Mouse (Mus musculus): Measurements from ENCODE around the gene Pth2. TPM values are rescaled to one million over a fixed set of nuclear protein-coding genes. Genes with fewer than 3 reads are reported as not detected.
"Not testable (repeated sequence)": the region's sequence is repeated elsewhere in the genome, so short reads cannot be mapped to it uniquely, and the experiment has no call there.

The Pth2 gene
- polyA plus RNA-seq, 1 experiment from 2014 or later: not detected

- 57% methylated on average over 5 of the region's 5 CpGs for WGBS
- no peak overlapping the region for H3K27ac ChIP-seq (ENCODE audit: low read length)
- H3K9ac ChIP-seq (ENCODE audit: low read length): no peak overlapping the region
- H3K4me3 ChIP-seq (ENCODE audit: low read length): no peak overlapping the region
- no peak for ATAC-seq (ENCODE audit: low read depth)
- no peak overlapping the region for H3K4me2 ChIP-seq (ENCODE audit: low read depth, low read length)
- H3K4me1 ChIP-seq (replicated peaks; ENCODE audit: control insufficient read depth, insufficient read depth, low read length): peaks cover 6% of the 10 kb centered on the region
- H3K27me3 ChIP-seq (ENCODE audit: control insufficient read depth, insufficient read depth, low read depth, low read length): peaks cover 75% of the 10 kb centered on the region
- H3K36me3 ChIP-seq (ENCODE audit: control insufficient read depth, insufficient read depth, low read length): peaks cover 2% of the 10 kb centered on the region; the same call in 1 of the 2 replicates
- peaks cover 9% of the 10 kb centered on the region for H3K9me3 ChIP-seq (ENCODE audit: control insufficient read depth, low read length)
Observed at GRCm38 (mm10) chr7:45164833-45165232, 16.0 kb upstream of the Pth2 start.

GRCm38 (mm10) chr7:45165701-45166100 lies 15.1 kb upstream of the Pth2 start:
- Histone ChIP-seq H3K4me2 (ENCODE audit: low read depth, low read length) (no peak overlapping the region), H3K9ac (ENCODE audit: low read length) (no peak overlapping the region), H3K4me3 (ENCODE audit: low read length) (no peak overlapping the region), H3K27ac (ENCODE audit: low read length) (no peak overlapping the region), H3K27me3 (ENCODE audit: control insufficient read depth, insufficient read depth, low read depth, low read length) (peaks cover 79% of the 10 kb centered on the region), H3K4me1 (replicated peaks; ENCODE audit: control insufficient read depth, insufficient read depth, low read length) (peaks cover 6% of the 10 kb centered on the region), H3K9me3 (ENCODE audit: control insufficient read depth, low read length) (peaks cover 17% of the 10 kb centered on the region), H3K36me3 (ENCODE audit: control insufficient read depth, insufficient read depth, low read length) (no peaks in the 10 kb centered on the region)
- 40% methylated on average over 11 of the region's 11 CpGs for WGBS
- no peak for ATAC-seq (ENCODE audit: low read depth)

- no peaks in the 10 kb centered on the region for H3K36me3 ChIP-seq (ENCODE audit: control insufficient read depth, insufficient read depth, low read length)
- no peak for ATAC-seq (ENCODE audit: low read depth)
- peaks cover 6% of the 10 kb centered on the region for H3K4me1 ChIP-seq (replicated peaks; ENCODE audit: control insufficient read depth, insufficient read depth, low read length)
- peaks cover 17% of the 10 kb centered on the region for H3K9me3 ChIP-seq (ENCODE audit: control insufficient read depth, low read length)
- H3K4me2 ChIP-seq (ENCODE audit: low read depth, low read length): no peak overlapping the region
- peaks cover 83% of the 10 kb centered on the region for H3K27me3 ChIP-seq (ENCODE audit: control insufficient read depth, insufficient read depth, low read depth, low read length)
- H3K27ac ChIP-seq (ENCODE audit: low read length): no peak overlapping the region
- 30% methylated on average over 10 of the region's 10 CpGs for WGBS
- H3K4me3 ChIP-seq (ENCODE audit: low read length): no peak overlapping the region
- H3K9ac ChIP-seq (ENCODE audit: low read length): no peak overlapping the region
Observed at GRCm38 (mm10) chr7:45166950-45167401, 13.8 kb upstream of the Pth2 start.

GRCm38 (mm10) chr7:45167761-45168445 lies 12.9 kb upstream of the Pth2 start:
- WGBS: 3% methylated on average over 19 of the region's 19 CpGs
- peaks cover 77% of the 10 kb centered on the region for H3K27me3 ChIP-seq (ENCODE audit: control insufficient read depth, insufficient read depth, low read depth, low read length)
- ATAC-seq (ENCODE audit: low read depth): no peak
- H3K4me1 ChIP-seq (replicated peaks; ENCODE audit: control insufficient read depth, insufficient read depth, low read length): 0 out of 2 replicates have a peak, but pooled peaks cover 2% of the 10 kb centered on the region
- no peaks in the 10 kb centered on the region for H3K36me3 ChIP-seq (ENCODE audit: control insufficient read depth, insufficient read depth, low read length)
- no peak overlapping the region for H3K4me2 ChIP-seq (ENCODE audit: low read depth, low read length)
- H3K4me3 ChIP-seq (ENCODE audit: low read length): no peak overlapping the region
- H3K9ac ChIP-seq (ENCODE audit: low read length): no peak overlapping the region
- H3K9me3 ChIP-seq (ENCODE audit: control insufficient read depth, low read length): peaks cover 17% of the 10 kb centered on the region
- H3K27ac ChIP-seq (ENCODE audit: low read length): no peak overlapping the region

GRCm38 (mm10) chr7:45168656-45169055 lies 12.1 kb upstream of the Pth2 start:
- Histone ChIP-seq H3K27me3 (ENCODE audit: control insufficient read depth, insufficient read depth, low read depth, low read length) (peaks cover 70% of the 10 kb centered on the region), H3K9me3 (ENCODE audit: control insufficient read depth, low read length) (peaks cover 17% of the 10 kb centered on the region), H3K4me1 (replicated peaks; ENCODE audit: control insufficient read depth, insufficient read depth, low read length) (0 out of 2 replicates have a peak, but pooled peaks cover 2% of the 10 kb centered on the region), H3K4me2 (ENCODE audit: low read depth, low read length) (no peak overlapping the region), H3K36me3 (ENCODE audit: control insufficient read depth, insufficient read depth, low read length) (no peaks in the 10 kb centered on the region), H3K27ac (ENCODE audit: low read length) (no peak overlapping the region), H3K9ac (ENCODE audit: low read length) (no peak overlapping the region), H3K4me3 (ENCODE audit: low read length) (no peak overlapping the region)
- 7% methylated on average over 24 of the region's 24 CpGs for WGBS
- ATAC-seq (ENCODE audit: low read depth): no peak

- no peak for ATAC-seq (ENCODE audit: low read depth)
- WGBS: 85% methylated on average over 3 of the region's 3 CpGs
- Histone ChIP-seq H3K9me3 (ENCODE audit: control insufficient read depth, low read length) (peaks cover 17% of the 10 kb centered on the region), H3K4me1 (replicated peaks; ENCODE audit: control insufficient read depth, insufficient read depth, low read length) (no peaks in the 10 kb centered on the region), H3K27ac (ENCODE audit: low read length) (no peak overlapping the region), H3K27me3 (ENCODE audit: control insufficient read depth, insufficient read depth, low read depth, low read length) (peaks cover 68% of the 10 kb centered on the region), H3K36me3 (ENCODE audit: control insufficient read depth, insufficient read depth, low read length) (no peaks in the 10 kb centered on the region), H3K9ac (ENCODE audit: low read length) (no peak overlapping the region), H3K4me2 (ENCODE audit: low read depth, low read length) (no peak overlapping the region), H3K4me3 (ENCODE audit: low read length) (no peak overlapping the region)
Observed at GRCm38 (mm10) chr7:45169495-45169894, 11.3 kb upstream of the Pth2 start.

GRCm38 (mm10) chr7:45172974-45173373 lies 7.8 kb upstream of the Pth2 start:
- H3K9me3 ChIP-seq (ENCODE audit: control insufficient read depth, low read length): peaks cover 17% of the 10 kb centered on the region
- no peak overlapping the region for H3K27ac ChIP-seq (ENCODE audit: low read length)
- no peak for ATAC-seq (ENCODE audit: low read depth)
- no peaks in the 10 kb centered on the region for H3K36me3 ChIP-seq (ENCODE audit: control insufficient read depth, insufficient read depth, low read length)
- peaks cover 68% of the 10 kb centered on the region for H3K27me3 ChIP-seq (ENCODE audit: control insufficient read depth, insufficient read depth, low read depth, low read length)
- no peak overlapping the region for H3K4me2 ChIP-seq (ENCODE audit: low read depth, low read length)
- H3K9ac ChIP-seq (ENCODE audit: low read length): no peak overlapping the region
- 0 out of 2 replicates have a peak, but pooled peaks cover 3% of the 10 kb centered on the region for H3K4me1 ChIP-seq (replicated peaks; ENCODE audit: control insufficient read depth, insufficient read depth, low read length)
- 53% methylated on average over 7 of the region's 7 CpGs for WGBS
- H3K4me3 ChIP-seq (ENCODE audit: low read length): no peak overlapping the region

- H3K4me1 ChIP-seq (replicated peaks; ENCODE audit: control insufficient read depth, insufficient read depth, low read length); H3K4me3 ChIP-seq (ENCODE audit: low read length); H3K36me3 ChIP-seq (ENCODE audit: control insufficient read depth, insufficient read depth, low read length); H3K27ac ChIP-seq (ENCODE audit: low read length); H3K4me2 ChIP-seq (ENCODE audit: low read depth, low read length); H3K9ac ChIP-seq (ENCODE audit: low read length); ATAC-seq (ENCODE audit: low read depth): not testable (repeated sequence)
- Histone ChIP-seq H3K9me3 (ENCODE audit: control insufficient read depth, low read length) (peaks cover 17% of the 10 kb centered on the region), H3K27me3 (ENCODE audit: control insufficient read depth, insufficient read depth, low read depth, low read length) (peaks cover 68% of the 10 kb centered on the region)
- 87% methylated on average over 1 of the region's 1 CpGs for WGBS
Observed at GRCm38 (mm10) chr7:45173772-45174171, 7.0 kb upstream of the Pth2 start.

GRCm38 (mm10) chr7:45174567-45175280 lies 6.1 kb upstream of the Pth2 start:
- H3K9ac ChIP-seq (ENCODE audit: low read length): no peak overlapping the region
- no peak overlapping the region for H3K4me2 ChIP-seq (ENCODE audit: low read depth, low read length)
- H3K27me3 ChIP-seq (ENCODE audit: control insufficient read depth, insufficient read depth, low read depth, low read length): peaks cover 68% of the 10 kb centered on the region
- 0 out of 2 replicates have a peak, but pooled peaks cover 3% of the 10 kb centered on the region for H3K4me1 ChIP-seq (replicated peaks; ENCODE audit: control insufficient read depth, insufficient read depth, low read length)
- 4% methylated on average over 29 of the region's 29 CpGs for WGBS
- no peaks in the 10 kb centered on the region for H3K36me3 ChIP-seq (ENCODE audit: control insufficient read depth, insufficient read depth, low read length)
- peak; percentile 15; the same call in 1 of the 2 replicates for ATAC-seq (ENCODE audit: low read depth)
- H3K9me3 ChIP-seq (ENCODE audit: control insufficient read depth, low read length): peaks cover 10% of the 10 kb centered on the region
- no peak overlapping the region for H3K27ac ChIP-seq (ENCODE audit: low read length)
- H3K4me3 ChIP-seq (ENCODE audit: low read length): peak overlapping the region; percentile 9; the same call in 1 of the 2 replicates

Data from lung, embryonic 16.5 days (tissue).